Mouse (Mus musculus) heart, adult 18-20 months (tissue): ENCODE measurements around the gene Etl4. TPM values are rescaled to one million over a fixed set of nuclear protein-coding genes. Genes with fewer than 3 reads are reported as not detected.

Experiments
- DNase-seq, 2 experiments: peaks; one replicate each; pipeline ENCODE4 v3.0.0; 2021 to 2022; ENCODE audit warnings: mixed read lengths in 1 of 2
- total RNA-seq, 2 experiments: library from RNA; stranded (reverse); gene quantifications; 2 replicates each; pipeline ENCODE4 v1.2.3; 2021

Gene Etl4
- total RNA-seq, 2 experiments from 2014 or later = 30.0 to 34.9 TPM

DNA sequence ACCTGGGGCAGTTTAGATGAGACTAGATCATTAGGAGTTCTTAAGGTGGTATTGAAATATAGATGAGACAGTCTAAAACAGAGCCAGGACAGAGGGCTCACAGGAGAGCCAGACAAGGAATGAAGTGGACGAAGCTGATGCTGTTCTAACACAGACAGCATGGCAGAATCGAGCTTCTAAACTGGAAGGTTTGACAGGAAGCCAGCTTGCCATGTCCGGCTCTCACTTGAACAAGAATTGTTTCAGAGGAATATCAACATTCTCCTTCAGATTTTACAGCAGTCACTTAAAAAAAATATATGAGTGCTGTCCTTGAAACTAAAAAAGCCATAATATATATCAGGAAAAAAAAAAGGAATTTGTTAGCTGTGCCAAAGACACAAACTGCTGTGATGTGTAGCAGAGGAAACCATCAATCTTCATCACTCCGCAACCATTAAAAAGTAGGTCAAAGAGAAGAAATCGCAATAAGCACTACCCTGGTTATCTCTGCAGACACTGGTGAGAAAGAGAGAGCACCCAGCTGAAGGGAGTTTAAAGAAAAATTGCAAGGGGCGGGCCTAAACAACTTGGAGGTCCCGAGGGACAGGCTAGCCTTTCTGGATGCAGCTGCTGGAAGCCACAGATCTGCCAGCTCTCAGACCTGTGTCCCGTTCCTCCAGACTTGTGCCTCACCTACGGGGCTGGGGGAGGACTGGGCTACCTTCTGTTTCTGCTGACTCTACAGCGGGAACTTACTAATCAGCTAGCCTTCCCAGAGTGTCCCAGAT lies 534.3 kb downstream of the Etl4 start:
- DNase-seq = peak; percentile 5 to 6

DNA sequence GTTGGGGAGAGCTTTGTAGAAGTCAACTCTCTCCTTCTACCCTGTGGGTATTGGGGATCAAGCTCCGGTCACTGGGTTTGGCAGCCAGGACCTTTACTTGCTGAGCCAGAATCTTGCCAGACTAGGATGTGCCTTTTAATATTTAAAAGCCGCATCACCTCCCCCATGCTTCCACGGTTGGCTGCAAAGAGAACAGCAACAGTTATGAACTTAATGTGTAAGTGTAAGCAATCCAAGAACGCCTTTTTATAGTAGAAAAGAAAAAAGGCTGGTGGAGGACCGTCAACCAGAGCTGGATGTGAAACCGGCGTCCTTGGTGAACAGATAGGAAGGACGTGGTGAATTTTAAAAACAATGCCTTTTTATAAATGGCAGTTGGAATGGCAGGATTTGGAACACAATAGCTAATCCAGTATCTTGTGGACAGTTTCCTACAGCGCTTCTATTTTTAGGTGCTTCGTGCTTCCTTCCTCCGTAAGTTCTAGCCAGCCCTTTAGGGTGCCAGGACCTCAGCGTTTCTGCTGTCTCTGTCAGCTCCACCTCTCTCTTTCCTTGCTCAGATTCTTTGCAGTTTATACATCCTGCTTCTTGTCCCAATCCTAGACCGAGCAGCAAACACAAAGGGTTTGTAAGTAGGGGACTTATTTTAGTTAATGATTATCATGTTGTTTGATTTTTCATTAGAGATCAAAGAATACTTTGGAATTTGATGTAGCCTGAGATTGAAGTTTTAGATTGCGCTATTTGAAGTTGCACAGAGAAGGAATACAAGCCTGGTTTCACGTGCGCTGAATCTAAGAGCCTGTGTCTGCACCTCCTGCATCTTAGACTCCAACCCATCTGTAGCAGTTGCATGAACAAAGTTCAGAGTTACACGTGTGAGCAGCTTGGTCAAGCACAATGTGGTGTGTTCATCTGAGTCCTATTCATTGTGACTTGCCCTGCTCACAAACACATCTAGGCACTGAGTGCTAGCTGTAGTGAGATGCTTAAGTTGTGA lies 535.9 kb downstream of the Etl4 start:
- DNase-seq = peak; percentile 15 to 63

DNA sequence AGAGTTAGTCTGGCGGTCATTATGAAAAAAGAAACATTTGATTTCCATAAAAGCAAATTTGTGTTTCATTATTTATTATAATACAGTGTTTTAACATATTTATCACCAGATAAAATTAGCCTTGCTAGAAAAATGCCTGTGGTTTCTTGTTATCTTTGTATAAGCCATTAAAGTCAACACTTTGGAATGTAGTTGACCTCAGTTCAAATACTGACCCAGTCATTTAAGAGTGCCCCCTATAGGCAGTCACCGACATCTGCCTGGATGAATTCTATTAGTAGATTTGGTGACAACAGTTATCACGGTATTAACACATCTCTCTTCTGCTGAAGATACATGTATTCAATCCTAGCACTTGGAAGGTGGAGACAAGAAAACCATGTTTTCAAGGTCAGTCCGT lies 536.6 kb downstream of the Etl4 start:
- DNase-seq = no peak

DNA sequence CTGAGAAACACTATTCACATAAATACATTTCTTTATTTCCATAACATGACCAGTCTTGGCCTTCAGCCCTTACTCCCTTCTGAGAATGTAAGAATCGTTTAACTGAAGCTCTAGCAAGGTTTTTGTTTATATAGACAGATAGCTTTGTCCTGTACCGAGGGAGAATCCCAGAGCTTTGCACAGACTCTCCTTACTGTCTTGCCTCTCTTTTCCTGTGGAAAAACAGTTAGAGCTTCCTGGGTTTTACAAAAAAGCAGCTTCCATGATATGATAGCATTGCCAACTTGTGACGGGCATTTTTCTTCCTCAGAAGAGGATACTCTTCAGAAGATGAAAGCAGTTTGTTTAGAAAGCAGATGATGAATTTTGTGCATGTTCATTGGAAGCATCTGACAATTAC lies 541.4 kb downstream of the Etl4 start:
- no peak for DNase-seq

DNA sequence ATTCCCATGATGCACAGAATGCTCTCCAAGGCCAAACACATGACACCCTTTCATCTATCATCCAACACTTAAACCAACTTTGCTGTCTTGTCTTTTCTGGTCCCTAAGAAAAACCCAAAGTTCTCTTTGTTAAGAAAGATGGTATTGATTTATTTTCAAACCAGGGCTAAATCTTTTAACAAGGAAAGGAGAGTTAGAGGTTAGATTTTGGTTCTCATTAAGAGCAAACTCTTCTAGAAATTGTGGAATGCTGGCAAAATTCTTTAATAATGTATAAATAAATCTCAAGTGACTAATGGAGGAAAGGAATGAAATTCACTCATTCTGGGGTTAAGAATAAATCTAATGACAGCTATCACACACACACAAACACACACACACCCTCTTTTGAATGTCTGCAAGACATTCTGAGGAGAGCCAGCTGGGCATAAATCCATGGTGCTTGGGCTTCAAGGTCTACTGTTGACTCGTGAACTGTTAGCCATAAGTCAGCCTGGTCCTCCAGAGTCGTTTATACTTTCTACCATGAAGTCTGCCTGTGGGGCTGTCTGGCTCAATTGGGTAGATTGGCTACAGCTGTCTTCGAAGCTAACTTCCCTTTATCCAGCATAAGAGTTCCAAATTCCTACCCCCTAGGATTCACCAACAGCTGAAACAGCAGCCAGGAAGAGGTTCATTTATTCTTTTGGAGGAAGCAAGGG lies 544.1 kb downstream of the Etl4 start:
- no peak for DNase-seq

DNA sequence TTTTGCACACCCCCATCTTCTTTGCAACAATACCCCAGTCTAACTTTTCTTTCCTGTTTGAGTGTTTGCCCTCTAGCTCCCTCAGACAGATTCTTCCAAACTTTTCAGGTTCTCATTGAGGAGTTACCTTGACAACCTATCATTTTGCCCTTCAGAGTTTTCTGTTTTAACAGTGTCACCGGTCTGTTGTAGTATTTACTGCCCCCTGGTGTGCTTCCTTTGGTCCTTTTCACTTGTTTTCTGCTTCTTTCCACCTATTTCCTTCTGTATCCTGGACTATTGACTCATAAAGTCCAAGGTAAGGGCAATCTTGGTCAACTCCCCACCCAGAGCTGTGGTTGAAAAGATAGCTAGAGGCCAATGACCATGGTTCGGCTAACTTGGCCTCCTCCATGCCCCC lies 569.6 kb downstream of the Etl4 start:
- DNase-seq = no peak

DNA sequence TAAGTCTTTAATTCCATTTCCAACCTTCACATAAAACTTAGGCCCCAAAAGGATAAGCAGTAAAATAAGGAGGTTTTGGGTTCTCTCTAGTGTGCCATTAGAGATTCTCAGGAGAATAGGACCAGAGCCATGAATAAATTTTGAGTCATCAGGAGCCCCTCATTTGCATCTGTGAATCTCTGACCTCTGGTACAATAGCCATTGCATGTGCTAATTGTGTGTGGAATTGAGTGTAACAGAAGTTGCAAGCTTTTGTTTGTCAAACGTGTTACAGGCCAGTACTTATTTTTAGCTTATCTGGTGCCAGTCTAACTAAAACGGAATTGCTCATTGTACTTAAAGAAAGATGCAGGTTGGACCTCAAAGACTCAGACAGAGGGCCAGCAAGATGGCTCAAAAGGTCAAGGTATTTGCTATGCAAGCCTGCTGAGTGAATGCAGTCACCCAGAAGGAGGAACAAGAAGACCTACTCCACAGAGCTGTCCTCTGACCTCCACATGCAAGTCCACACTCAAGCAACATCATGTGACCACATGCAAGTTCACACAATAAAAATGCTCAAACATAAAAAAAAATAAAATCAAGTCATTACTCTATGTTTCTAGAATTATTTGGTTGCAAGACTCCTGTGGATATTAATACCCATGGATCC lies 576.7 kb downstream of the Etl4 start:
- no peak for DNase-seq

DNA sequence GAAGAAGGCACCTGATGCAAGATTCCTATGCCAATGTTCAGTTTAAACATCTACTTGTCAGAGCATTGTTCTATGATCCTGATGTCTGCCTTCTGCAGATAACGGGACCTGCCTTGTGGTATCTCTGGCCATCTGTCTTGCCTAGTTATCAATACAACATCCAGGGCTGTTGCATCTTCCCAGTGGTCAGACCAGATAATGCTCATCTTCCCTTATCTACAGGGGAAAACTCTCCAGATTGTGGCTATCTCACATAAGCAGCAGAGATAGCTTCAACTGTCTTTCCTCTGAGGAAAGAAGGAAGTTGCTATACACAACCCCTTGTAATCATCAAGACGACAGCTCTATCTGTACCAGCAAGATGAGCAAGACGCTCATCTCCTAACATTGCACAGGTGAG lies 579.5 kb downstream of the Etl4 start:
- DNase-seq = no peak

DNA sequence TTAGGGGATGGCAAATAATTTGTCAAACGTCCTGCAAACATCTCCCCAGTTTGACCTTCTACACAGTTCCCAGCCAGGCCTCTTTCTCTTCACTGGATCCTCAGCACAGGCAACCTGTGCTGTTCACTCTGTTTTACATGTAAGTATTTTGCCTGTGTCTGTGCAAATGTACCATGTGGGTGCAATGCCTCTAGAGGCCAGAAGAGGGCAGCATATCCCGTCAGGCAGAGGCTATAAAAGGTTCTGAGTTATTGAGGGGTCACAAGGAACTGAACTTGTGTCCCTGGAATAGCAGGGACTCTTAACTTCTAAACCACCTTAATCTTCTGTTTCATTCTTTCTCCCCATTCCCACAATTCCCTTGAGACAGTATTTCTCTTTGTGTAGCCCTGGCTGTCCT lies 582.5 kb downstream of the Etl4 start:
- no peak for DNase-seq

DNA sequence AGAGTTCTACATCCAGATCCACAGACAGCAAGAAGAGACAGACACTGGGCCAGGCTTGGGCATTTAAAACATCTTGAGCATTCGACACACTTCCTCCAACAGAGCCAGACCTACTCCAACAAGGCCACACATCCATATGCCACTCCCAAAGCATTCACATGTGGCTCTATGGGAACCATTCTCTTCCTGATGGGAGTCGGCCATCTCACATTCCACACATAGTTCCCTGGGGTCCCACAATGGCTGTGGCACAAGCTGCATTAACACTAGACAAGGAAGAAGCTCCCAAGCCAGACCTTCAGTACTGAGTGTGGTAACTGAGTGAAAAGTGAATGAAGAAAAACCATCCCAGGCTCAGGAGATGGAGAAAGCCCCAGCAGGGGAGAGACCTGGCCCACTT lies 584.2 kb downstream of the Etl4 start:
- no peak for DNase-seq

DNA sequence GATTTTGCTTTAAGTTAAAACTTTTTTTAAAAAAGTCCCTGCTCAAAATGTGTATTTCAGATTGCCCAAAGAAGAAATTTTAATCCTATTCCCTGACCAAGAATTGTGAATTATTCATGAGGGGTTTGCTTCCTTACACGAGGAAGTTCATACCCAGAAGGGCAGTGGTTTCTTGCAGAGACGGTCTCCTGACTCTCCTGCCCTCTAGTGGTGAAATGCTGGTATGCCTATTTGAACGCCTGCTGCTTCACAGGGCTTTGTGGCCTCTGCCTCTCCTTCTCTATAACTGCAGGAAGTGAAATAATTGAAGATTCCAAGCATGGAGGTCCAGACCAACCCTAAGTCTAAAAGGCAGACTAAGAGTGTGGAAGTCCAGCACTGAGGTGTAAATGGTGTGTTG lies 585.1 kb downstream of the Etl4 start:
- DNase-seq = peak; percentile 59 to 76

DNA sequence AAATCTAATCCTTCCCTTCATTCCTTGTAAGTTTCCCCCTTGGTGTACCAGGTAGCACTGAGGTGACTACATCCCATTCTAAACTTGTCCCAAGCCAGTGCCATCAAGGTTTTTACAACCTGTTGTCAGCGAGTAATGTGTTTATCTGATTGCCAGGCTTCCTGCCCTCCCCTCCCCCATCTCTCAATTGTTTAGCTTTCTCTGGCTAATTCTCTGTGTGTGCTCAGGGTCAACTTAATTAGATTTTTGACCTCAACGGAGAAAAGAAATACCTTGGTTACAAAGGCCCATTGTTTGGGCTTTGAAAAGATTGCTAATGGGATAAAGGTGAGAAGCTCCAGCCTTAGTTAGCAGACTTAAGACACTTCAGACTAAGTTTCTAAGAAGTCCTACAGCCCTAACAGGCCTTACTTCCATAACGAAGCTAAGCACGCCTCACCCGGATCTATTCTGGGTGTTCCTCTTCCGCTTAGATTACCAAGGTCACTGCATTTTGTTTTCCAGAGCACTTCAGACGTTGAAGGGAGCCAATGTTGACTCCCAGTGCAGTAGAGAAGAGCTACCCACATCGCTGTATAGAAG lies 586.7 kb downstream of the Etl4 start:
- peak; percentile 7 to 30 for DNase-seq

DNA sequence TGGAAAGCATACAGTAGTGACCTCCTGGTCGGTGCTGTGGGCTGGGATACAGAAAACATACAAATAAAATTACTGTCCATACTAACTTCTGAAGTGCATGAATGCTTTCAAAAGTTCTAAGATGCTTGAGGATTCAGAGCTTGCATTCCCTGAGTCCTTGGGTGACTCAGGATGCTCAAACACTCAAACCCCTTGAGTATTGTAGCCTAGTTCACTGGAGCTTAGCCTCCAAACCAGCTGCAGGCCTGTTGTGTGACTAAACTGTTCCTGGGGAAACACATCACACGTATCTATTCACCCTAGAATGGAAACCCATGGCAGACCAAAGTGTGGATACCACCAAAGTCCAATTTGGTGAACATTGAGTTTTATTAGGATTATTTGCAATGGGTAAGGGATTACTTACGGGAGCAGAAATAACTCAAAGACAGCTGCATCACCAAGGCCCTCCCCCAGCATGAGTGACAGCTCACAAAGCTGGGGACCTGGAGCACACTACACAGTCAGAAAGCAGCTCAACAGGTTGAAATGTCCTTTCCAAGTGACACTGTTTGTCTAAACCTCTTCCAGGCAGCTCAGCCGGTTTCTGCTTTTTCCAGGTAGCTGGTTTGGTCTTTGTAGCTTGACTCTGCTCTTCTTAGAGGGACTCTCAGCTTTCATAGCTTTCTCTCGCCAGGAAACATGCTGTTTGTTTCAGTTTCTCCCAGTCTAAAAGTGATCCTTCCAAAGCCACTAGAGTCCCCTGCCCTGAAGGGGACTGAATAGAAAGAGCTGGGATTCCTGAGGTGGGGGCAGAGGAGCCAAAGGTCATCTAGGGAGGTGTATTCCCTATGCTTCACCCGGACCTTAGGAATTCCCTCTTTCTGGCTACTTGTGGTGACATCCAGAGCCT lies 598.5 kb downstream of the Etl4 start:
- no peak for DNase-seq

DNA sequence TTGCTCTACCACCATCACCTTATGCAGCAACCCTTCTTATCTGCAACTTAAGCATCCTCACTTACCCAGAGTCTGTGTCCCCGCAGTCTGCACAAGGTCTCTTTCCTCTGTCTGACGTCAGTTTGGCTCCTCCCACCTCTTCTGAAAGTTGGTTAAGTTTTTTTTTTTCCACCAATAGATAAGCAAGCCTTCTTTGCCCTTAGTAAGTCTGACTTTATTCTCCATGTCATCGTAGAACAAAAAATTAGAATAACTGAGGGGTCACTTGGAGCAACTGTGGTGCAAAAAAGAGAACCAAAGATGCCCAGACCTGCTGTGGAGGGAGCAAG lies 599.1 kb downstream of the Etl4 start:
- DNase-seq = no peak

DNA sequence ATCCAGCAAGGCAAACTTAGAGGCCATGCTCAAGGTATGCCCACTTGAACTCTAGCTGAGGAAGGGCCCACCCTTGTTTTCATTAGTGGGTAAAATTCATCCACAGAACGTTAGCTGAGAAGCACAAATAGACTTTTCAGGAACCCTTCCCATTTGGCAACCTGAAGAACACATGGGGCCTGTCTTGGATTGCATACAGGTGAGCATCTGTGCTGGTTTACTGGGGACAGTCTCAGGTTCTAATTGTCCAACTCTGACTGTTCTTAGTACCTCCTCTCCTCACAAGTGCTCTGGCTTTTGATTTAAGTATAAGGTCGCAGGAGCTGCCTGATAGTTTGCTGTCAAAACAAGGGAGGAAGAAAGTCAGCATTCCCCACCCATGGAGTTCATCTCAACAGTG lies 600.5 kb downstream of the Etl4 start:
- DNase-seq = no peak

DNA sequence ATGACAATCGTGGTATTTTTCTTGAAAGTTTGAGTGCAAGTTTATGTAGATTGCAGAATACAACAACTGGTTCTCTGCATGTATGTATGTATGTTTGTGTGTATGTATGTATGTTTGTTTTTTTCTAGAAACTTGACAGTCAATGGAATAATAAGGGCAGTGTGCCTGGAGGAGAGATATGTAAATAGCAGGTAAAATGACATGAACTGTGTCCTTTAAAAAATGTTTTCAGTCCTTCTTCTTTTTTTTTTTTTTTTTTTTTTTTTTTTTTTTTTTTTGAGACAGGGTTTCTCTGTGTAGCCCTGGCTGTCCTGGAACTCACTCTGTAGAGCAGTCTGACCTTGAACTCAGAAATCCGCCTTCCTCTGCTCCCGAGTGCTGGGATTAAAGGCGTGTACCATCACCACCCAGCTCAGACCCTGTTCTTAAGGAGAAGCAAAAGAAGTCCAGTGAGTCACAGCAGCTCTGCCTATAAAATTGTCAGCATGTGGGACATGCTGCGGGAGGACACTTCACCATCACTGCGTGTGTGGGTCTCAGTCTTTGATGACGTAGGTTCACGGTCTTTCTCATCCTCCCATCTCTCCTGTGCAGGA lies 606.8 kb downstream of the Etl4 start:
- no peak for DNase-seq

DNA sequence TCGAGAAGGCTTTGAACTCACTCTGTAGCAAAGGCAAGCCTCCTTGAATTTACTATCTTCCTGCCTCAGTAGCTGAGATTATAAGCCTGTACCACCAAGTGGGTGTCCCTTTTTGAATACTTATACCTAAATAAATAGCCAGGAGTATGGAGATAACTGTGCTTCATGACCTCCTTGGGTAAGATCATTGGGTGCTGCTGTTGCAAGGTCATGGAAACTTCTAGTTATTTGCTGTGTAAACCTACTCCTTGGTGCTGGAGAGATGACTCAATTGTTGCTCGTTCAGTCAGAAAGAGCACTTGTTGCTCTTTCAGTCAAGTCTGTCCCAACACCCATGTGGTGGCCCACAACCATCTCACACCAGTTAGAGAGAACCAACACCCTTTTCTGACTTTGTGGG lies 608.3 kb downstream of the Etl4 start:
- DNase-seq = no peak

DNA sequence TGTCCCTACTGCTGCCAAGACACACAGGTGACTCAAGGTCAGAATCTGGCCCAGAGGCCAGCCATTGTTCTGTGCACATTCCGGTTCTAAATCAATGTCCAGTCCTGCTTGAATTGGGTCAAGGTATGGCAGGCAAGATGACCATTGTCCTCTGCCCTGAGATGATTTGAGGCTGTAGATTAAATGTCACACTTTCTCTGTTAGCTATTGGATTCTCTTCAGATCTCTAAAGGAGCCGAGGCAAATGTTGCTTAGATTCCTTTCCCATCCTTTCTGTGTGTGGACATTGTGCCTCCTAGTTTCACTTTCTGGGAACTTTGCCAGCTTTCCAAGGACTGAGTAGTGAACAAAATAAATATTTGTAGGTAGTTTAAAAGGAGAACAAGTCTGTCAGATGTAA lies 608.9 kb downstream of the Etl4 start:
- peak; percentile 46 to 67 for DNase-seq

DNA sequence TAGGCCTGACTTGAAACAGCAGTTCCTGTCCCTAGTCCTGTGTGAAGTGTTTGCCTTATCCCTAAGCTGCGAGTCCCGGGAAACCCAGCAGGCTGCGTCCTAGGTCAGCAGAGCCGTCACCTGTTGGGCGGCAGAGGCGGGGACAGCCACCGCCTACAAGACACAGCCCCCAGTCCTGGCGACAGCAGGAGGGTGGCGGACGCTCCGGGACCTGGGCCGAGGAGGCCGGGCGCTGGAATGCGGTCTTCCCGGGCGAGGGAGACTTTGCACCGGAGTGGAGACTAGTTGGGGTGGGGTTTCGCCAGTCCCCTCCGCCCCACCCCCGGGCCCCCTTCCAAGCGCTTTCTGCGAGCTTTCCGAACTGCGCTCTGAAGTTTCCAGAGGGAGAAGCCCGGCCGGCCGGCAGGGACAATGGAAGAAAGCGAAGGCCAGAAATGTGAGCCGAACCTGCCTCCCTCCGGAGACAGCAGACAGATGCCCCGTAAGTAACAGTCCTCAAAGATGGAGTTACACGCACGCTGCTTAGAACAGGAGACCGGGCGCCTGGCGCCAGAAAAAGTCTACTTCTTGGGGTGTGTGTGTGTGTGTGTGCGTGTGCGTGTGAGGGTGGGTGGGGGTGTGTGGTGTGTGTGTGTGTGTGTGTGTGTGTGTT lies 610.0 kb downstream of the Etl4 start:
- DNase-seq = peak; percentile 76 to 84

DNA sequence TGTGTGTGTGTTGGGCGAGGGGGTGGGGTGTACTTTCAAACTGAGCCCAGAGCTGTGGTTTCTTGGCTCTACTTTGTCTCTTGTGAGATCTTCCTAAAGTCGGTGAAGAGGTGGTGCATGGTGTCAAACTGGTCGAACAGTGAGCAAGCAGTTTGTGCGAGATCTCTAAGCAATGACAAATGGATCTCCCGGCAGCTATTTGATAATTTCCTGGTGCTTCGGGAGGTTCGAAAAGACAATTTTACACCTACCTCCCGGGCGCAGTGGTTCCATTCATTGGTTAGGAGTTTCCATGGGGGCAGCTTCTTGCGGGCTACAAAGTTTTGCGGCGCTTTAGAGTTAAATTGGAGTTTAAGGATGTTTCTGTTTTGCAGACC lies 610.5 kb downstream of the Etl4 start:
- peak in 1 of 2 experiments; percentile 31 for DNase-seq
